Mouse (Mus musculus) heart, postnatal 0 days (tissue): Measurements from ENCODE around the gene Vwa8. TPM values are rescaled to one million over a fixed set of nuclear protein-coding genes. Genes with fewer than 3 reads are reported as not detected.

ENCODE experiments used
- ATAC-seq: fragments of 200-750 bp; cut with Nextera tagmentation; 2 replicates; pipeline ENCODE4 v1.8.0; 2017; ENCODE audit warnings: low read depth, moderate number of reproducible peaks, moderate library complexity; ENCODE audit not compliant: insufficient read depth
- DNase-seq: peaks from one replicate; pipeline ENCODE4 v3.0.0-alpha.2; 2016; ENCODE audit warnings: low spot score
- H3K27ac ChIP-seq: fragments of 300-500 bp; sonication (generic); 2 replicates; pipeline ENCODE4 v1.5.1; 2014; ENCODE audit warnings: low read depth, mild to moderate bottlenecking
- H3K27me3 ChIP-seq: fragments of 300-500 bp; sonication (generic); 2 replicates; pipeline ENCODE4 v1.6.1; 2014; ENCODE audit warnings: low read length, mixed read lengths; ENCODE audit not compliant: control insufficient read depth, insufficient read depth
- H3K36me3 ChIP-seq: fragments of 300-500 bp; sonication (generic); replicated peaks from 2 replicates; pipeline ENCODE4 v1.6.1; 2014; ENCODE audit warnings: low read length, mixed read lengths; ENCODE audit not compliant: control insufficient read depth, insufficient read depth
- H3K4me1 ChIP-seq: fragments of 300-500 bp; sonication (generic); 2 replicates; pipeline ENCODE4 v1.6.1; 2014; ENCODE audit warnings: antibody characterized with exemption; ENCODE audit not compliant: control insufficient read depth, insufficient read depth
- H3K4me2 ChIP-seq: fragments of 300-500 bp; sonication (generic); 2 replicates; pipeline ENCODE4 v1.6.1; 2014; ENCODE audit warnings: low read depth, mild to moderate bottlenecking, low read length, moderate library complexity
- H3K4me3 ChIP-seq: fragments of 300-500 bp; sonication (generic); 2 replicates; pipeline ENCODE4 v1.5.1; 2014; ENCODE audit warnings: low read depth, low read length
- H3K9ac ChIP-seq: fragments of 300-500 bp; sonication (generic); replicated peaks from 2 replicates; pipeline ENCODE4 v1.6.1; 2014; ENCODE audit warnings: low read depth, low read length, mixed read lengths
- H3K9me3 ChIP-seq: fragments of 300-500 bp; sonication (generic); replicated peaks from 2 replicates; pipeline ENCODE4 v1.6.1; 2016; ENCODE audit warnings: low read length; ENCODE audit not compliant: control insufficient read depth
- CTCF ChIP-seq: IDR thresholded peaks from 2 replicates; pipeline ENCODE4 v1.5.1; 2016; ENCODE audit warnings: antibody characterized with exemption, control low read depth, low read depth
- EP300 ChIP-seq: IDR thresholded peaks from 2 replicates; pipeline ENCODE4 v1.6.1; 2016; ENCODE audit warnings: antibody characterized with exemption, low read depth
- WGBS: fragments of 180-500 bp; shearing (Covaris S2); extraction: QIAGEN DNeasy Blood & Tissue Kit; methylation state at CpG from one replicate; pipeline ENCODE4 v1.1.7; 2014; 5-methylcytosine and 5-hydroxymethylcytosine counted together
- polyA plus RNA-seq: library from polyadenylated mRNA; unstranded; fragments of >200 nt; fragmentation: Nextera tagmentation; extraction: Ambion mirVana; gene quantifications from 2 replicates; pipeline ENCODE4 v1.2.1, GENCODE M21; 2015
- total RNA-seq: library from RNA; depleted of rRNA; stranded (reverse); fragments of >200 nt; gene quantifications from 2 replicates; pipeline ENCODE4 v1.2.3, GENCODE M21; 2014; ENCODE audit warnings: low replicate concordance

The Vwa8 gene
- total and polyA plus RNA-seq, 2 experiments from 2014 or later: 36.2 to 78.8 TPM

GRCm38 (mm10) chr14:79114526-79115383 lies 265.9 kb downstream of the Vwa8 start:
- Histone ChIP-seq H3K4me3 (no peak overlapping the region), H3K27me3 (no peaks in the 10 kb centered on the region), H3K9ac (no peak overlapping the region), H3K4me2 (no peak overlapping the region), H3K9me3 (no peaks in the 10 kb centered on the region), H3K27ac (no peak overlapping the region), H3K4me1 (no peaks in the 10 kb centered on the region), H3K36me3 (no peaks in the 10 kb centered on the region)
- ATAC-seq: no peak
- TF ChIP-seq CTCF (no peak), EP300 (no peak)
- DNase-seq: no peak
- 72% methylated on average over 11 of the region's 11 CpGs for WGBS

GRCm38 (mm10) chr14:79118457-79118856 lies 269.6 kb downstream of the Vwa8 start:
- Histone ChIP-seq H3K36me3 (no peaks in the 10 kb centered on the region), H3K4me3 (no peak overlapping the region), H3K27me3 (no peaks in the 10 kb centered on the region), H3K27ac (no peak overlapping the region), H3K9me3 (no peaks in the 10 kb centered on the region), H3K9ac (no peak overlapping the region), H3K4me1 (no peaks in the 10 kb centered on the region), H3K4me2 (no peak overlapping the region)
- DNase-seq (no peak), ATAC-seq (no peak)
- no peak for TF ChIP-seq CTCF
- no peak for TF ChIP-seq EP300
- WGBS: 94% methylated on average over 7 of the region's 7 CpGs

- H3K36me3 ChIP-seq: no peaks in the 10 kb centered on the region
- 58% methylated on average over 9 of the region's 9 CpGs for WGBS
- no peaks in the 10 kb centered on the region for H3K9me3 ChIP-seq
- H3K4me3 ChIP-seq: no peak overlapping the region
- TF ChIP-seq CTCF: no peak
- H3K4me1 ChIP-seq: no peaks in the 10 kb centered on the region
- DNase-seq: peak; percentile 20
- ATAC-seq: no peak; the same call in 1 of the 2 replicates
- no peak overlapping the region for H3K9ac ChIP-seq
- H3K4me2 ChIP-seq: no peak overlapping the region
- H3K27ac ChIP-seq: no peak overlapping the region
- H3K27me3 ChIP-seq: no peaks in the 10 kb centered on the region
Observed at GRCm38 (mm10) chr14:79119354-79119753, 270.5 kb downstream of the Vwa8 start.

DNA sequence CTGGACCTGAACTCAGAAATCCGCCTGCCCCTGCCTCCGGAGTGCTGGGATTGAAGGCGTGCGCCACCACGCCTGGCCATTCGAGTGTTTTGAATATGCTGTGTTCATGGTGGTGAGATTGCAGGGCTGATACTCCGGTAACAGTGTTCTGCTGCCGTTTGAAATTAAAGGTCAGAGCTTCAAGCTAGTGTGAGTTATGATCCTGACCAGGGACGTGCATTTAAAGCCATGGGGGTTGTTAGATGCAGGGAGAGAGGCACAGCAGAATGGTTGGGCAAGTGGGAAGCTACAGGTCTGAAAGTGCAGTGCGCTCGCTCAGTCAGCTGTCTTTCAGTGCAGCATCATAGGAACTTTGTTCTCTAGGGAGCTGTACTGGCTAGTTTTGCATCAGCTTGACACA lies 271.8 kb downstream of the Vwa8 start:
- ATAC-seq: no peak
- TF ChIP-seq CTCF (no peak), EP300 (no peak)

DNA sequence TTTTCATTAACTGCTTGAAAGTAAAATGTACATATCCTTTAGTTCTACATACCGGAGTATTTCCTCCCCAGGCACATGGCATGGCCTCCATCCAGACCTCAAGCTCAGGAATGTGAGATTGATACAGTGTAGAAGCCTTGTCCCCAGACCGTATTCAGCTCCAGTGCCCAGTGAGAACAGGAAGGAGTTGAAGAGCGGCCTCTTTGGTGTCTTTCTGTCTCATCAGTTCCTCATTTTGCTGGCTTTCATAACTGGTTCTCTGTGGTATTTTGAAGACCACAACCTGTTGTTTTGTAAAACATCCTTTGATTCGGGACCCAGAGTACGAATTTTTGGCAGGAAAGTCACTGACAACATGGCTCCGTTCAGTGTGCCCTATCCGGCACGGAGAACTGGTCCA lies 274.6 kb downstream of the Vwa8 start:
- no peak overlapping the region for H3K4me3 ChIP-seq
- no peak for ATAC-seq
- 58% methylated on average over 8 of the region's 8 CpGs for WGBS
- no peaks in the 10 kb centered on the region for H3K4me1 ChIP-seq
- H3K4me2 ChIP-seq: no peak overlapping the region
- TF ChIP-seq EP300: no peak
- no peak for TF ChIP-seq CTCF
- H3K27me3 ChIP-seq: no peaks in the 10 kb centered on the region
- no peak overlapping the region for H3K9ac ChIP-seq
- no peak for DNase-seq
- no peak overlapping the region for H3K27ac ChIP-seq
- no peaks in the 10 kb centered on the region for H3K36me3 ChIP-seq
- H3K9me3 ChIP-seq: no peaks in the 10 kb centered on the region

More for the DNA sequence above, 271.8 kb downstream of the Vwa8 start:
- no peak overlapping the region for H3K9ac ChIP-seq
- DNase-seq: no peak
- no peaks in the 10 kb centered on the region for H3K36me3 ChIP-seq
- H3K4me3 ChIP-seq: no peak overlapping the region
- H3K4me1 ChIP-seq: no peaks in the 10 kb centered on the region
- H3K4me2 ChIP-seq: no peak overlapping the region
- no peaks in the 10 kb centered on the region for H3K9me3 ChIP-seq
- no peaks in the 10 kb centered on the region for H3K27me3 ChIP-seq
- no peak overlapping the region for H3K27ac ChIP-seq
- 86% methylated on average over 11 of the region's 11 CpGs for WGBS

DNA sequence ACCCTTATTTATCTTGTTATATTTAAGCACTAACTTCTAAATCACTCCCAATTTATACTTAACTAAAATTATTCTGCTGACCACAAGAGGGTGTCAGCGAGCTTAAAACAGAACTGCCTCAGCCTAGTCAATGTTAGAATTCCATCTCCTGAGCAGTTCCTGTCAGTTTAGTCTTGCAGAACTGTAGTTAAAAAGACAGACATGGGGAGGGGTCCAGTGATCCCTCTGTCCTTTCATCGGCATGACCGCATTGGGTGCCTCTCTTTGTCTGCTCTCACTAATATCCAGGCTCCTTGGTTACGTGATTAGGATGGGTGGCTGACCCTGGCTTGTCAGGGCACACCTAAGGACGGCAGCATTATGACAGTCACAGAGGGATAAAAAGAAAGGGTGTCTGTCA lies 275.8 kb downstream of the Vwa8 start:
- H3K4me1 ChIP-seq: no peaks in the 10 kb centered on the region
- no peak overlapping the region for H3K4me3 ChIP-seq
- H3K9ac ChIP-seq: no peak overlapping the region
- H3K27ac ChIP-seq: no peak overlapping the region
- H3K27me3 ChIP-seq: no peaks in the 10 kb centered on the region
- DNase-seq (peak; percentile 73), ATAC-seq (peak; percentile 51; the same call in 1 of the 2 replicates)
- no peak for TF ChIP-seq EP300
- TF ChIP-seq CTCF: peak; percentile 75
- H3K36me3 ChIP-seq: no peaks in the 10 kb centered on the region
- 44% methylated on average over 5 of the region's 5 CpGs for WGBS
- no peak overlapping the region for H3K4me2 ChIP-seq
- H3K9me3 ChIP-seq: no peaks in the 10 kb centered on the region
